Mouse (Mus musculus) layer of hippocampus, postnatal 10 days (tissue): ENCODE results near the gene Fubp3. TPM values are rescaled to one million over a fixed set of nuclear protein-coding genes. Genes with fewer than 3 reads are reported as not detected.
"Not testable (repeated sequence)": the region's sequence is repeated elsewhere in the genome, so short reads cannot be mapped to it uniquely, and the experiment has no call there.

ENCODE experiments used
- DNase-seq, 2 experiments: peaks; one replicate each; pipeline ENCODE4 v3.0.0; 2021; ENCODE audit warnings: low spot score in 2 of 2
- long read RNA-seq: library from polyadenylated mRNA; stranded (forward); transcript quantifications from one replicate; pipeline ENCODE4 v2.0.0, GENCODE M21; 2023
- total RNA-seq, 2 experiments: library from RNA; stranded (reverse); gene quantifications; 2 replicates each; pipeline ENCODE4 v1.2.3; 2021

The Fubp3 gene
- total RNA-seq: 10 to 100 TPM; 45.8 to 50.1 TPM
- long read RNA-seq, transcript Fubp3-202 (19 exons, 3,268 nt): major isoform, 11 of 50 reads
- long read RNA-seq, partial matches to known transcripts: 18 of 50 reads
- long read RNA-seq, other reads (novel, unspliced or antisense): 16 of 50 reads

DNA sequence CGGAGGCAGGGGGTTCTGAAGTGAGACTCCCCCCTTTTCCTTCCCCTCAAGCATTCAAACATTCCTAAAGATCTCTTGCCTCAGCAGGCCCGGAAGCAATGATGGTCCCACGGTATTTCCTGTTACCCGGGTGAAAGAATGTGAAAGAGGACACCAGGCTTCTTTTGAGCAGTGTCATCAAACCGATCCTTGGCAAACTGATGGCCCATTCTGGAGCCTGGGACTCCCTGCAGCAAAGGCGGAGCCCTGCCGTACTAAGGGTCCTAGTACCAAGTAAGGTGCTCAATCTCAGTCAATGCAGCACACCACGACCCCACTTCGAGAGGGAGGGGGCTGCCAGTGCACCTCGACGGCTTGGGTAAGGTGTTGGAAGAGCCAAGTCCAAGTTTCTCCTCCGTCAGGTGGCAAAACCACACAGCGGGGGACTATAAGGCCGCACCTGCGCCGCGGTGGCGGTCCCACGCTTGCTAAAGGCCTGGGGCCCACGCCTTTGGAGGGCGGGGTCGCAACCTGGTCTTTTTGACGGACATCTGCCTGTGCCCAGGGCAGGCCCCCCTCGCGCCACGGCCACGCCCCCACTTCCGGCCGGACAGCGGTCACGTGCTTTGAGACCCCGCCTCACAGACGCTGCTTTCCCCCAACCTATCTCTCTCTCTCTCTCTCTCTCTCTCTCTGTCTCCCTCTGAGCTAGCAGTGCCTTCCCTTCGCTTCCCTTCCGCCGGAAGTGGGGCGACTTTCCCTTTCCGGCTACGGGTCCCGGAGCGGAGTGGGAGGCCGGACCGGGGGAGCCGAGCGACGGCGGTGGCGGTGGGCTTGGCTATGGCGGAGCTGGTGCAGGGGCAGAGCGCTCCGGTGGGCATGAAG, at the start of gene Fubp3:
TSS of gene Fubp3 (plus strand) at position 601 of the 864 bp plus-strand sequence.
- DNase-seq: peak; percentile 85

DNA sequence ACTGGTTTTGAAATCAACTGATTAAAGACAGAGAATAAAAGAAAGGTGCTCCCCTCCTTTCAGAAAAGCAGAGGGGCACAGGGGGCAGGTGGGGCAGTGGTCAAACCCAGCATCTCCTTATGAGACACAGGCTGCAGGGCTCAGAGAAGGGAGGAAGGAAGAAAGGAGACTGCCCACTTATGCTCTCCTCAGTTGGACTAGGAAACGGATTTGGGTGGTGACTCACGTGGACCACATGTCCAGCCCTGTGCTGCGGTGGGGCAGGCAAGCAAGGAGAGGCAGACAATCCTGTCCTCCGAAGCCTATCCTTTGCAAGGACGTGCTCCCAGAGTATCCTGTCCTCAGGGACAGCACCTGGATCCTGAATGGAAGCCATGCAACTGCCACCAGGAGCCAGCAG, 47.8 kb upstream of the Fubp3 start:
- DNase-seq: no peak

DNA sequence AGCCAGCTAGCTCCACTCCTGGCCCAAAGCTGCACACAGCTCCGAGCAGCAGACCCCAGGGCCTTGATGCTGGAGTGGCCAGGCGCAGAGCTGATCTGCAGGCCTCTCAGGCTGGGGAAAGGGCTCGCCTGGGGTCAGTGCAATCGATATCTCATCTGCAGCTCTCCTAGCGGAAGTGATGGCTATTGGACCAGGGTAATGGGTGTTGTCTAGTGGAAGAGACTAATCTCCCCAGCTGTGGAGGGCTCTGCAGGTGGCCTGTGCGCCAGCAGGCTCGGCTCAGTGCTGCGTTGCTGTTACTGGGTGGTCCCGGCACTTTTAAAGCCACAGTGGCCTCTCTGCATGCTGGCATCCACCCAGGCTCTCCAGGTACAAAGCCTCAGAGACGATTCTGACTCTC, 46.7 kb upstream of the Fubp3 start:
- no peak for DNase-seq

DNA sequence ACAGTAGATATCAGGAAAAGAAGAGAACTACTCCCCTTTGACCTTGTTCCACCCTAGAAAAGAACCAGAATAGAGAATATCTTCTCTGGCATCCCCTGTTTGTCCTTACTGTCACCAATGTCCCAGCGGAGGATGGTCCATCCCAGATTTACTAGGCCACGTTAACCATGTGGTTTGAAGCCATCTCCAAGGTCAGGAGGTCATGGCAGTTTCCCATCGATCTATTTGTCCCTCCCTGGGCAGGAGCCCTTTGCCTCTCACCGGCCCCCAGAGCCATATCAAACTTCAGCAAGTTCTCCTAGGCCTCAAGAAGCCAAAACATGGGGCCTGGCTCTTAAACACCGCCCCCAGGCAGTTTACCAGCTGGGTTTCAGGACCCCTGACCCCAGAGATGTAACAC, 42.2 kb upstream of the Fubp3 start:
- no peak for DNase-seq

DNA sequence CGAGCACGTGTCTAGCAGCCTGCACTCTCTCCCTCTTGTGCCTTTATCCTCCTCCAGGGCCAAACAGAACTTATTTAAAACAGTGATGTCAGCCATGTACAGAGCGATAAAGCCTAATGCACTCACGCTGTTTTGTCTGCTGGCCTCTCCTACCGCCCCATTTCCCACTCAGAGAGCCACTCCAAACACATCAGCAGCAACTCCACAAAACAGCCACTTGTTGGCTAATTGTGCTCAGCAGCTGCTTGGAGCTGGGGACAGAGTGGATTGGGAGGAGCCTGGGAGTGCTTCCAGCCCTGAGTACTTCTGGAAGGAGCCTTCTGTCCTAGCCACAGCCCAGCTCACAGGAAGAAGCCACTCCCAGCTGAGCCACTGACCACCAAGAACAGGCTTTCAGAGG, 35.4 kb upstream of the Fubp3 start:
- peak in 1 of 2 experiments; percentile 12 for DNase-seq

DNA sequence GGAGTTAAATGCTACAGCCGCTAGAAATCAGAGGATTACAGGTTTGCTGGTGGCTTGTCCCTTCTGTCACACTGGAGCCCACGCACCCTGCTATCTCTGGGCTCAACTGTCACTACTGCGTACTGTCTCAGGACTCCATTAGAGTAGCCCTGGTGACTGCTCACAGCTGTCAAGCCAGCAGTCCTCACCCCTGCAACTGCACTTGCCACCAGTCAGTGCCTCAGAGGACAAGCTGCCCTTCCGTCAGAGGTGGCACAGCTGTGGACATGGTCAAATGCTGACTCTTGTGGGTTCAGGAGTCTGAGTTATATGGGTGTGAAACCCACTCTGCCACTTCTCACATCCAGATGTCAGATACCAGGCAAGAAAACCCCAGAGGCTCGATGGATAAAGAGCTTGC, 33.7 kb upstream of the Fubp3 start:
- no peak for DNase-seq

DNA sequence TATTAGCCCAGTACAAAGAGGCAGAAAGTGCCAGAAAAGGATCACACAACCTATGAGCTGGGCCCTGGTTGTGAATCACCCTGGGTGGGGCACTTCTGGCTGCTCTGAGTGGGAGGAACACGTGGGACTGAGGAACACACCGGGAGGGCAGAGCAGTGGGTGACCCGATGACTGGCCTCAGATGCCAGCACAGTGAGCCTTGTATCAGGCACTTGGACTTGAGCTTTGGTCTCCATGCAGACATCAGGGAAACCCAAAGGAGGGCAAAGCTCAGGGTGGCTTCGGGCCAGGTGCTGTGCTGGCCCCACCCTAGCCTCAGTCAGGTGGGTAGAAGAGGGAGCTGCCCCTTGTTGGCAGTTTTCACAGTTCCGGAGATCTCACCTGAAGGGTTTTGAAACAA, 30.9 kb upstream of the Fubp3 start:
- DNase-seq: no peak

DNA sequence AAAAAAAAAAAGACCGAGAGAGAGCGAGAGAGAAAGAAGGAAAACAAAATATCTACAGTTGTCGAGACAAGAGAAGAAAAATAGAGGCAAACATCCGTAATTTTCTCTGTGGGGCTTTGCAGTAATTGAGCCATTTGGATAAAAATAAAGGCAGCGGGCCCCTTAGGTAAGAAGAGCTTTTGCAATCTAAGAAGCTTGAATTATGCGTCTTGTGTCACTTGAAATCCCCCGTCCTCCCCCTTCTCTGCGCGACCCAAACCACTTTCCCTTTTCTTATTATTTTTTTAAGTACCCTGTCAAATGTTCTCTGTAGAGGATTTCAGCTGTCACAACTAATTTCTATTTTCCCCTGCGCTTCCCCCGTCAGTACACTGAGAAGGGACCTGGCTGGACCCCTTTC, 24.7 kb upstream of the Fubp3 start:
- no peak for DNase-seq

DNA sequence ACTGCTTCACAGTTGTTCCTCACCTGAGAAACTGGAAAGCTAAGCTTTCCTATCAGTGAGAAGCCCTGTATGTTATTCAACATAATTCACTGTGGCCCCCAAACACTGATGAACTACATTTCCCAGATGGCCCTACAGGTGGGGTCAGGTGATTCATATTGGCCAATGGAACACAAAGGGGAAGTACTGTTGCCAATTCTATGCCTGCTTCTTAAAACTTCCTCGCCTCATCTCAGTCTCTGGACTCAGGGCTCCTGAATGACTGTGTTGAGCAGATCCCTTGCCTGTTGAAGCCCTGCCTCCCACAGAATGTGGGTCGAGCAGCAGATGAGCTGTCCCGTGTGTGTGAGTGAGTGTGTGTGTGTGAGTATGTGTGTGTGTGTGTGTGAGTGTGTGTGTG, 21.9 kb upstream of the Fubp3 start:
- DNase-seq: no peak

DNA sequence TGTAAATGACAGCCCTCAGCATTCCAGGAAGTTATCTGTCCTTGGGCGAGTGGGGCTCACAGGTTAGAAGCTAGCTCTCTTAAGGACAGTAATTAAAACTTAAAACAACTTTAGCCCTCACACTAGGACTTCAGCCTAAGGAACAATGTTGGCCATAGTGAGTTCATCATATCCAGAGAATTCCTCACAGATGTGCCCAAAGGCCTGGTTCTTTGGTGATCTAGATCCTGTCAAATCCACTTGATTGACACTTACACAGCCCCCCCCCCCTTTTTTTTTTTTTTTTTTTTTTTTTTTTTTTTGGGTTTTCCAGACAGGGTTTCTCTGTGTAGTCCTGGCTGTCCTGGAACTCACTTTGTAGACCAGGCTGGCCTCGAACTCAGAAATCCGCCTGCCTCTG, 21.1 kb upstream of the Fubp3 start:
- not testable (repeated sequence) for DNase-seq

DNA sequence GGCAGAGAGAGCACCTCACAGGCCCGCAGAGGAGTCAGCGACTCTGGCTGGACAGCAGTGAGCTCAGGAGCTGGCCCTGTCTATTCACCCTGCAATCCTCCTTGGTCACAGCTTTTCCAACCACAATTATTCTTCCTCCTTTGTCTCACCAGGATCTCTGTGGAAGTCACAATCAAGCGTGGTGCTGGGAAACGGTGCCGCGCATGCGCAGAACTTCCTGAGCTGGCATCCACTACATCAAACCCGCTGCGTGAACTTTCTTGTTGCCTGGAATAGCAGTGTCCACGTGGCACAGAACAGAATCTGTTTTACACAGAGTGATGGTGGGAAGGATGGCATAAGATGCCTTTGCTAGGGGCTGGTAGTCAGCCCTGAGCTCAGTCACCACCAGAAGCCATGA, 20.5 kb upstream of the Fubp3 start:
- DNase-seq: no peak

DNA sequence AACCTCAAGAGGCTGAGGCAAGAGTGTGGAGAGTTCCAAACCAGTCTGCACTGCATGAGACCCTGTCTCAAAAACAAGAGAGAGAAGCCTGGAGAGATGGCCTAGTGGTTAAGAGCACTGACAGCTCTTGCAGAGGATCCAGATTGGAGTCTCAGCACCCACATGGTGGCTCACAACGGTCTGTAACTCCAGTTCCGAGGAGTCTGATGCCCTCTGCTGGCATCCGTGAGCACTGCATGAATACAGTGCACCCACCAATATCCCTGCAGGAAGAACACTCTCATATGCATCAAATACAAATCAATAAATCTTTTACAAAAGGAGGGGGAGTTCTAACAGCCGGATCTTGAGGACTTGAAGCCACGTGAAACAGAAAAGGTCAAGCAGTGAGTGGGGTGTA, 17.8 kb upstream of the Fubp3 start:
- no peak for DNase-seq

DNA sequence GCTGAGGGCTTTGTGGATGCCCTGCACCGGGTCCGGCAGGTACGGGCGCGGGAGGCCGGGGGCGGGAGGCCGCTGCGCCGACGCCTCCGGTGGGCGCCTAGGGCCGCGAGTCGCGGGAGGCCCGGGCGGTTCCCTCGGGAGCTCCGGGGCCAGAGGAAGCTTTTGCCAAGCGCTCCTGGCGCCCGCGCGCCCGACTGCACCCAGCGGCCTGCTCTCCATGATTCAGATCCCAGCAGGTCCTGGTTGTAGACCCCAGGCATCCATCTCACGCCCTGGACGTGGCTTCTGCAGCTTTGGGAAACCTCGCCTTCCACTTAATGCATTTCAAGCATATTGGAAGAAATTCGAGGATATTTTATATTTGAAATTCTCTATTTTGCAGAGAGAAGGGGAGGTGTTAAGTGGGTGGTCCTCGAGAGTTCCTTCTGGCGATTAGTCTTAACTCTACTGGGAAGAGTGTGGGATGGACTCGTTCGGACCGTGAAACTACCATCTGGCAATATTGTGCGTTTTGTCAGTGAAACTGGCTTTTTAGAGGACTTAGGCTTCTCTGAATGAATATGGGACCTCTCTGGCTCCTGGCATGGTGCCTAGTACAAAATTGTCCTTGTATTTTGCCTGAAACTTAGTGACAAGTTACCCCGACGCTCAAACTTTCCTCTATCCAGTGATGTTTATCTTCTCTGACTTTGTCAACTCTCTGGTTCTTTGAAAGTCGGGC, 624 bp downstream of the Fubp3 start:
- DNase-seq: no peak

DNA sequence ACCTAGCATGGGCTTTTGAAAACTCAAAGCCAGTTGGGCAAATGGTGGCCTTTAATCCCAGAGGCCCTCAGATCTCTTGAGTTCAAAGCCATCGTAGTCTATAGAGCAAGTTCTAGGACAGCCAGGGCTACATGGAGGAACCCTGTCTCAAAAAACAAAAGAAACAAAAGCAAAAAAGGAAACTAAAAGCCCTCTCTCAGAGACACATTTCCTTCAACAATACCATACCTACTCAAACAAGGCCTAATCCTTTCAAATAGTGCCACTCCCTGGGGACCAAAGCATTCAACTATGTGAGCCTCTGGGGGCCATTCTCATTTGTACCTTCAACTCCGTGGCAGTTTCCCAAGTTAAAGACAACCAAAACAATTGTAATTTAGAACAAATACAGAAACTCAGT, 9.2 kb downstream of the Fubp3 start:
- no peak for DNase-seq

DNA sequence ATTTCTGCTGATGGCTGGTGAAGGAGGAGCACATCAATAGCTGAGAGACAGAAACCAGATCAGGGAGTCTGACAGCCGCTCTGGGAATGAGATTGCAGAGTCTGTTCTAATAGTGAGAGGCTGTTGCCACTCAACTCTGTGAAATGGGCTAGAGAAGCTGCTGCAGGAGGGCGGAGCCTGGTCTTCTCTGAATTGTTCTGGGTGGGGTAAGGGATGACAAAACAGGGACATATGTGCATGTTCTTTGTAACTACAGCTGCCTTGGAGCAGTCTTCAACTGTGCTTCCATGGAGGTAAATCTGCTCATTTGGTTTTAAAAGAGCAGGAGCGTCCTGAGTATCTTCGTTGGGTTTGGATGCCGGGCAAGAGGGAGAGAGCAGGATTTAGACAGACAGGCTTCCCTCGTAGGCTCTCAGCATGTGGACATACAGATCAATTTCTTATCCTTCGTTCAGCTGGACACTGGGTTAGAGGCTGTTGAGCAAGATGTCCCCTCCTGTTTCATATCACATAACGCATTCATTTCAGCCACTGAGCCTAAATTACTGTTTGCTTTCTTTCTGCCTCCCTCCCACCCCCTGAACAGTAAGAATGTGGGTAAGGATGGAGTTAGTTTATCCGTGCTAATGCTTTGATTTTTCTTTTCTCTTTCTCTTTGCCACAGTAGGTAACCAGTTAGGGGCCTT, 19.5 kb downstream of the Fubp3 start:
- DNase-seq: no peak

DNA sequence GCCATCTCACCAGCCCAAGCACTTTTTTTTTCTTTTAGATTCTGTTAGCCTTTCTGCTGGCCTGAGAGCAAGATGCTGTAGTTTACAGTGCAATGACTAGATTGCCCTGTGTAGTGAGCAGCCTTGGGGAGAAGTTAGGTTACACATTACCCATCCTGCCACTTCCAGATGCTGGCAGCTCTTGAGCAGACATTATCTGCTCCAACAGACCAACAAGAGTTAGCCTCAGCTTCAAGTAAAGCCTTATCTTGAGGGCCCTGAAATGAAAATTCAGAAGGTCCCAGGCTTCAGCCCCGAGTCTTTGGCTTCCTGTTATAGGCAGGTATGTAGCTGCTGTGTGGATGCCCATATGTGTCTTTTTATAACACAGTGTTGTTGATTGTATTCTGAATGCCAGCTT, 35.1 kb downstream of the Fubp3 start:
- DNase-seq: no peak

DNA sequence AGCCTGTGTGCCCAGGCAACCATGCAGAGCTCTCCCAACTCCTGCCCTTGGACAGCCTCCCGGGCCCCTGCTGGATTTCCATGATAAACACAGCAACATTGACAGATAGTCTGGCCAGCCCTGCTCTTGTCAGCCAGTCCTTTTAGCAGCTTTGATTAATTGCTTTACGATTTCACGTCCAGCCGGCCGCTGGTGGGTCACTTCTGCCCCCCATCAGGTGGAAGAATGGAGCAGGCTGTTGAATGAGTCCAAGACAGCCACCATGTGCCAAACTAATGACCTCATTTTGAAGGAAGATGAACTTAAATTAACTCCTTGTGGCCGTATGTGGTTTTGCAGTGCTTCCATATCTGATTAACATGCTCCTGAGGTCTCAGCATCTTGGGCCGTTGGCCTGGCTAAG, 37.4 kb downstream of the Fubp3 start:
- DNase-seq: peak; percentile 37 to 52

DNA sequence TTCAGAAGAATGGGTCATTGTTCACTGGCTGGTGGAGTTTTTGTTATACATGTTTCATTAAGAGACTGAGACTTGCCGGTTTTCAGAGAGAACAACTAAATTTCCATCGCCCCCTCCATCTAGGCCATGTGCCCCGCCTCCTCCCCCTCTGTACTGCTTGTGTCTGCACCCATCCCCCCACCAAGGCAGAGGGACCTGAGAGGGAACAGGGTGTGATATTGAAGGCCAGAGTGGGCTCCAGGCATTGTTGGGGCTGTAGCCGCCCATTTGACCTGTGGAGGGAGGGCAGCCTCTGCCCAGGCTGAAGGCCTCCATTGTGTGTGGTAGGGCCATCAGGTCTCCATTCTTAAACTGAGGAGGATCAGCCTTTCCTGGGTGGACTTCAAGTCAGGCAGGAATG, 38.5 kb downstream of the Fubp3 start:
- DNase-seq: no peak

DNA sequence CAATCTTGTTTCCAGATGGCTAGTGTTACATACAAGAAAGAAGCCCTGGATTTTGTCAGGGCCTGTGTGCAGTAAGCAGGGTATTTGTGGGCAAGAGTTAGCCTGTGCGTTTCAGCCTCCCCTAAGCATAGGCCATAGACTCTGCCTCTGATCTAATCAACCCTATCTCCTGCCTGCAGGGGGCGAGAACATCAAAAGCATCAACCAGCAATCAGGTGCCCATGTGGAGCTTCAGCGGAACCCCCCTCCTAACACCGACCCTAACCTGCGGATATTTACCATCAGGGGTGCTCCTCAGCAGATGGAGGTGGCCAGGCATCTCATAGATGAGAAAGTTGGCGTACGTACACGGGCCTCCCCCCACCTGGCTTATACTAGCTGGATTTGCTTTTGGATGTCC, 38.9 kb downstream of the Fubp3 start:
- DNase-seq: no peak

DNA sequence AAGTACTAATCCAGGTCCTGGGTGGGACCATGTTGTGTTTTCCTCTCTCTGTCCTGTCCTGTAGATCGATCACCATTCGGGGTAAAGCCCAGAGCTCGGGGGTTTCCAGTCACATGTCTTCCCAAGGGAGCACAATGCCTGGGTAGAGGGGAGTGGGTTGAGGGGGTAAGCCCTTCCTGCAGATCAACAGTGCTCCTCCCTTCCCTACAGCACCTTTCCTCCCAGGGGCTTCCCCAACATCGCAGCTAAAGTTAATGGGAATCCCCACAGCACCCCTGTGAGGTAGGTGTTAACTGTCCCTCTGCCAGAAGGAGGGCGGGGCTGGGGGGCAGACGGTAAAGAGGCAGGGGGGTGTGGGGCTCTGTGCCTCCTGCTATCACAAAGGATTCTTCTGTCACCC, 40.2 kb downstream of the Fubp3 start:
- no peak for DNase-seq

DNA sequence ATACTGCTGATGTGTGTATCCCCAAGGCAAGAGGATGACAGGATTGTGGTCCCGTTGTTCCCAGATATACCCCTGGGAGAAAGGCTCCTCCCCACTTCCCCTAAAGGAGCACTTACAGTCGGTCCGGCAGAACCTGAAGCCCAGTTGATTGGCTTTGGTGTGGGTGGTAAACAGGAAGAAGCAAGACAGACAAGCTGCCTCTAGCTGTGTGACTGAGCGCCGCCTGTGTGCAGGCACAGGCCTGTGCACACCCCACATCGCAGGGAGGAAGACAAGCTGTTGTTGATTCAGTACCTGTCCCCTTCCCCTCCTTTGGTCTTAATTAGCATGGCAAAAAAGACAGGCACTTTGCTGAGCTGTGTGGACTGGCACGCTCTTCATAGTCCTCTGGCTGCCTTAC, 41.3 kb downstream of the Fubp3 start:
- no peak for DNase-seq
